Mouse (Mus musculus) CD4-positive, CD25-positive, alpha-beta regulatory T cell, adult 2 months (primary cell): Measurements from ENCODE around the gene Pcdh7.

Source experiments
- DNase-seq: peaks from one replicate; pipeline ENCODE4 v3.0.0-alpha.2; 2012; ENCODE audit warnings: low read depth, low spot score

Pcdh7 gene

DNA sequence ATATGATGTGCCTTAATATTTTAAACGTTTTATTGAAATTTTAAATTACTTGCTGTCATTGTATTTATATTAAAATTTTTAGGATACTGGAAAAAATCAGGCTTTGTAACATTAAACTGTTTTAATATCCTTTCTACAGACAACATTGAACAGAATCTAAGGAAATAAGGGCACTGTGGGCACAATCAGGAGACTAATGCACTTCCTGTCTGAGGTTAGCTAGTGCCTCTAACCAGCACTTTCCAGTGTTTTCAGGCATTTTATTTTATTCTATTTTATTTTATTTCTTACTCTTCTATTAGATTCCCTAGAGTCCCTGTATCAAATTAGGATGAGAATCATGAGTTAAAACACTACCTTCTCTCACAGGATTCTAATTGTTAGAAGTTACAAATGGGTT lies 28.1 kb downstream of the Pcdh7 start:
- DNase-seq: no peak

DNA sequence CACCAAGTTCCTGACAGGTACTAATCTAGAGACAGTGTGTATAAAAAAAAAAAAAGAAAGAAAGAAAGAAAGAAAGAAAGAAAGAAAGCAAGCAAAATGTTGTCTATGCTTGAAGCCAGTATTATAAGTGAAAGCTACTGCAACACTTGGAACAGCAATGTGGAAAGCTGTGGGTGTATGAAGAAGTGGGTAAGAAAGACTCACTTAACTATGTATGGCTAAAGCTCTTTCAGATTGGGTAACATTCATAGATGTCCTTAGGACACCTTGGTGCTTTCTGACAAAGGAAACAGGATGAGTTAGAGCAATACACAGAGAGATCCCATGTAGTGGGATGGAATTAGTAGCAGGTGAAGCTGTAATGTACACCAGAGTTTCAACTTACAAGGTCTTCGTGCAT lies 32.6 kb downstream of the Pcdh7 start:
- DNase-seq: no peak

DNA sequence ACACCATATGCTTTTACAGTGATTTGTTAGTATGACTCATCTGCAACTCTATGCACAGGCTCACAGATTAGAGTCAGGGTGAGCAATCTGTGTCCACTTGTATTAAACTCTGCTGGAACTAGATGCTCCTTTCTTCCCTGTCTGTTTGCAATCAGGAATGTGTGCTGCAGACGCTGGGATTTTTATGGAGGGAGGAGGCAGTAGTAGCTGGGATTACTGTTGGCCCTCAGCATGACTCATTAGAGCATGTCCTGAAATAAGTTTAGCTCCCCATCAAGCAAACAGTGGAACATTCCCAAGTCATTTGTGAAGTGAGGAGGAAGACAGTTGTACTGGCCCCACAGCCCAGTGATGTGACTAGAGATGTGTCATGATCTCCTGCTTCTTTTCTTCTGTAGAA lies 38.0 kb downstream of the Pcdh7 start:
- no peak for DNase-seq

DNA sequence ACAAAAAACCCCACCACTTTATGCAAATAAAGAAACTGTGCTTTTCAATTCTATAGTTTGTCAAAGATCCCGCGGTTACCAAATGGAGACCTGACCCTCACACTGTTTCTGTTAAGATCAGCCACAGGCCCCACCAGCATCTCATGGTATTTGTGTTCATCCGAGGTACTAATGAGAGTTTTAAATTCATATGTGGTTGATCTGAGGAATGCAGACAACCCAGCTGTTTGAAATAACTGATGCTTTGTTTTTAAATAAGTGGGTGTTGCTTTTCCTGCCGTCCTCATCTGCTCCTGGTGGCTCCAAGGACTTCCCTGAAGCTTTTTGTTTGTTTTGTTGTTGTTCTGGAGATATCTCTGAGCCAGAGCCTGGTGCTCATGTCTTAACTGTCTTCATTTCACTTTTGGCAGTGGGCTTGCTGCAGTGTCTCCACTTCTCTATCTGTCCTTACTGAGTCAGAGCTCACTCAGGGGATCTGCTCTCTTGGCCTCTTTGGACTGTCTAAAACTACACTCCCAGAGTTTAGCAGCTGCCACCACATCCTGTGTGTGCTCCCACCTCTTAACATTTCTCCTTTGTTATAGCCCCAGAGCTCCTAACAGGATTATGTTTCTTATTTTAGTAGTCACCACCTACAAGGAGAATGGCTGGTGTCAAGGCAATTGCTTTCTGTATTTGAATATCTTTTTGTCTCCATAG lies 39.1 kb downstream of the Pcdh7 start:
- DNase-seq: no peak

DNA sequence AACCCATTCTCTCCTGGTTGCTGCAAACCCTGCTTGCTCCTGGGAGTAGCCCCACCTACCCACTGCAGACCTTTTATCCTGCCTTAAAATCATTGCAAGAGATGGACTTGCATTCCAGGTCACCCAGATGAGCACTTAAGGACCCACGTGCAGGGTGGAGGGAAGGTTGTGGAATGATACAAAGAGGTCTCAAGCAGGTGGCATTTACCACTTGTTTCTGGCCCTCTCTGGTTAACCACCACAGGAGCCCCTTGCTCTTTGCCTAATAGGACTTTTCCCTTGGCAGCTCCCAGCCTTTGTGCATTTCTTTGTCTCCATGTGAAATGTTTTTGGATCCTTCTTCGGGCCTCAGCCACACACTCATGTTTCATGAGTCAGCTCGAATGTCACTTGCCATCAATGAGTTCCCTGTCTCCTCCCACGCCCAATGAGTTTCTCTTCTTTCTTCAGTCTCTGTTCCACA lies 39.7 kb downstream of the Pcdh7 start:
- no peak for DNase-seq

GRCm38 (mm10) chr5:57758968-57759367 lies 41.2 kb downstream of the Pcdh7 start:
- no peak for DNase-seq

DNA sequence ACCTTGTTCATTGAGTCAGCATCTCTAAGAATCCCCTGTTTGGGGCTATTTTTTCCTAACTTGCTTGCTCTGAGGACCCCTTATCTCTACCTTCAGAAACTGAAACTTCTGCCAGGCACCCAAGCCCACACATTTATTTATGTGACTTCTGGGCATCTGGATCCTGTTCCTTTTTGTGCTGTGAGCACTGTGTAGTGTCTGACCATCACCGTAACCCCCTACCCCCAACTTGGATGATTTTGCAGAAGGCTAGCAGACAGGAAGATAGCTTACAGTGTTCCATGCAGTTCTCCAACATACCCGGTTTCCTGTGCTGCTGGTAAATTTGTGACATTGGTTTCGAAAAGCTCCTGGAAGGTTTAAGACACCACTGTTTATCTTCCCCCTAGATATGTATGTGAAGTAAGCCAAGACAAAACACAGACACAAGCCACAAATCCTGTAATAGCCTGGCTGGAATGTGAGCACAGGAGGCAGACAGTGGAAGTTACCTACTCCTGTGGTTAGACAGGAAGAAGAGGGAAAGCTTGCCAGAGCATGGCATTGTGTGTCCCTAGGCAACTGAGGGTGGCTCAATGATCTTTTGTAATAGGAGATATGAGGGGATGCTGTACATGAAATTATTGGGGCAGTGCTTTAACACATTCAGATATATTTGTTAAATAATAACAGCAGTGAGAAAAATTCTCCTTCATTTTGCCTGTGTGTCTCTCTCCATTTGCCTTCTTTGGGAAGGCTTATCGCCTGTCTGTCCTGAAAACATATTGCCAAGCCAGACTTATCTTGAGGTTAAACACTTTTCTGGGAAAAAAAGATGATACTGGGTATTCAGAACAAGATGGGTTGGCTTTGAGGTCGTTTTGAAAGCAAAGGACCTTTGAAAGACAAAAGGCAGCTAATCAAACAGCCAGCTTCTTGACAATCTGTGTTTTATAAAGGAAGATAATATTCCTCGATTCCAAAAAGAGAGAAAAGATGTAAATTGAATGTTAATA lies 42.6 kb downstream of the Pcdh7 start:
- no peak for DNase-seq

GRCm38 (mm10) chr5:57765356-57765755 lies 47.6 kb downstream of the Pcdh7 start:
- no peak for DNase-seq

- no peak for DNase-seq
Observed at GRCm38 (mm10) chr5:57767346-57767745, 49.6 kb downstream of the Pcdh7 start.

- no peak for DNase-seq
Observed at GRCm38 (mm10) chr5:57768469-57769022, 50.8 kb downstream of the Pcdh7 start.

DNA sequence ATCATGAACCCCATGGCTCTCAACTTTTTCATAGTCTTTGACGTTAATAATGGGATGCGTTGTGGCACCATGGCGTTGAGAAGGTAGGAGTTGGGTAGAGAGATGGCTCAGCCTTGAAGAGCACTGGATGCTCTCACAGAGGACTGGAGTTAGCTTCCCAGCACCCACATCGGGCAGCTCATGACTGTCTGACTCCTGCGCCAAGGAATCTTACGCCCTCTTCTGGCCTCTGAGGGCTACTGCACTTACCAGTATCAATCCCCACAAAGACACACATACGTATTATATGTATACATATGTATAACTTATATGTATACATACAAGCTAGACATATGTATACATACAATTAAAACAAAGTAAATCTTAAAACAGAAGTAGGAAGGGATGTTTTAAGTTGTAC lies 51.9 kb downstream of the Pcdh7 start:
- no peak for DNase-seq

GRCm38 (mm10) chr5:57770364-57770763 lies 52.6 kb downstream of the Pcdh7 start:
- no peak for DNase-seq

DNA sequence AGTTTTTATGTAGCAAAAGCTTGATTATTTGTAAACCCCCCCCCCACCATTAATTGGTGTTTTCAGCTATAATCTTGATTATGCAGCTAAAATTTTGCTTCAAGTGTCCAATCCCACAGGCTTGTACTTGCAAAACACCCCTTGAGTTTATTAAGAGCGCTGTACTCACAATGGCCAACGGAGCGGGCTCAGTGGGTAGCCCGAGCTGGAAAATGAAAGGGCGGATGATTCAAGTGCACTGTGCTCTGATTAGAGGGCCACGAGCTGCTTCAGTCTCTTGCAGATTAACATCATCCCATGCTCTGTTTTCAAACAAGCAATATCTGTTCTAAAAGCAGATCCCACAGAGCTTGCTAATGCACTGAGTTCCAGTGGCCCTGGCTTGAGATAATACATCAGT lies 53.4 kb downstream of the Pcdh7 start:
- no peak for DNase-seq

- no peak for DNase-seq
Observed at GRCm38 (mm10) chr5:57772711-57773110, 54.9 kb downstream of the Pcdh7 start.

- DNase-seq: no peak
Observed at GRCm38 (mm10) chr5:57774496-57774895, 56.7 kb downstream of the Pcdh7 start.

DNA sequence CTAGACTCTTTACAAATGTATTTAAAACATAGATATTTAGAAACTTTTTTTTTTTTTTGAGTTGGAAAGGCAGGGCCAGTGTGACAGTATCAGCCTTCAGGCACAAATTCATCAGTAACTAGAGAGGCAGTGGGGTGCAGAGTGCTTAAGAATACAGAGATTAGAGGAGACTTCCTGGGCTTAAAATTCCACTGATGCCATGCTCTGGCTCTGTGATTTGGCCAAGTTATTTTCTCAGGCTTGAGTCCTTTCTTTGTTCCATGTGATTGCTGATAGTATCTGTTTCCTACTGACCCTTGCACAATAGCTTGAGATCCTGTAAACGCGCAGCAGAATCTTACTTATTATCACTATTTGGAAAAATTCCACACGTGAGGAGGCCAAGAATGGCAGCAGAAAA lies 60.3 kb downstream of the Pcdh7 start:
- DNase-seq: no peak

- DNase-seq: no peak
Observed at GRCm38 (mm10) chr5:57779951-57780350, 62.2 kb downstream of the Pcdh7 start.

DNA sequence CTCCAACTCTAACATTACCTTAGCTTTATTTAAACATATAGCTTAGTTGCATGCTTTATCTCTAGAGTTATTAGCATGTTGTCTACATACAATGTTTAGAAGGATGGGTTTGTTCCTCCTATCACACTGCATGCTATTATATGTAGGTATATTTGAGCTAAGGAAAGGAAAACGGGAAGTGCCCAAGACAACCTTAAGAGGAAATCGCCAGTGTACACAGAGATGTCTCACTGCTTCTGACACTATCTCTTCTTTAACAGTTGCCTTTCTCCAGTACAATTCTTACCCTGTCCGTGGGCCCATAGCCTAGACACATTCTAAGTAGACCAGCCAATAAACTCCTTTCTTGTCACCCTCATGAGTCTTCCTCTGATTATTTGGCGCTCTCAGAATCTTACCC lies 62.8 kb downstream of the Pcdh7 start:
- no peak for DNase-seq

- no peak for DNase-seq
Observed at GRCm38 (mm10) chr5:57781950-57782349, 64.2 kb downstream of the Pcdh7 start.

- no peak for DNase-seq
Observed at GRCm38 (mm10) chr5:57782546-57782945, 64.8 kb downstream of the Pcdh7 start.

GRCm38 (mm10) chr5:57788775-57789509 lies 71.2 kb downstream of the Pcdh7 start:
- DNase-seq: no peak

GRCm38 (mm10) chr5:57796337-57796736 lies 78.6 kb downstream of the Pcdh7 start:
- no peak for DNase-seq
